Mouse (Mus musculus) kidney, adult 2 months (tissue): Measurements from ENCODE around the gene Scrn1. TPM values are rescaled to one million over a fixed set of nuclear protein-coding genes. Genes with fewer than 3 reads are reported as not detected.

Source experiments
- DNase-seq: peaks from one replicate; pipeline ENCODE4 v3.0.0; 2021
- H3K27ac ChIP-seq: fragments of 200-500 bp; 2 replicates; pipeline ENCODE4 v1.5.1; 2012; ENCODE audit warnings: low read depth, low read length, control low read depth, inconsistent platforms; ENCODE audit not compliant: insufficient read depth
- H3K27me3 ChIP-seq: fragments of 200-500 bp; replicated peaks from 2 replicates; pipeline ENCODE4 v1.6.1; 2012; ENCODE audit warnings: mild to moderate bottlenecking, moderate library complexity, low read length, inconsistent platforms; ENCODE audit not compliant: control insufficient read depth, insufficient read depth
- H3K36me3 ChIP-seq: fragments of 200-500 bp; 2 replicates; pipeline ENCODE4 v1.6.1; 2012; ENCODE audit warnings: mild to moderate bottlenecking, moderate library complexity, low read length, inconsistent platforms; ENCODE audit not compliant: control insufficient read depth, insufficient read depth
- H3K4me1 ChIP-seq: fragments of 200-500 bp; 2 replicates; pipeline ENCODE4 v1.6.1; 2011; ENCODE audit warnings: low read length; ENCODE audit not compliant: control insufficient read depth, insufficient read depth
- H3K4me3 ChIP-seq: fragments of 200-500 bp; 2 replicates; pipeline ENCODE4 v1.5.1; 2011; ENCODE audit warnings: mild to moderate bottlenecking, low read depth, low read length, control low read depth; ENCODE audit not compliant: insufficient read depth
- CTCF ChIP-seq: fragments of 200-500 bp; conservative IDR thresholded peaks from 2 replicates; pipeline ENCODE4 v1.5.1; 2011; ENCODE audit warnings: low read depth, mild to moderate bottlenecking, control low read depth, low read length, moderate library complexity, mixed read lengths; ENCODE audit not compliant: insufficient read depth, insufficient read length
- POLR2A ChIP-seq: fragments of 200-500 bp; IDR thresholded peaks from one replicate; pipeline ENCODE4 v1.6.1; 2011; ENCODE audit warnings: low read depth, low read length, control low read depth
- WGBS: fragments of 180-500 bp; shearing (Covaris S2); methylation state at CpG from one replicate; pipeline ENCODE4 v1.1.7; 2018; 5-methylcytosine and 5-hydroxymethylcytosine counted together
- polyA plus RNA-seq: library from polyadenylated mRNA; depleted of rRNA; stranded (reverse); fragments of >200 nt; gene quantifications from 2 replicates; pipeline ENCODE4 v1.2.3, GENCODE M21; 2012

Gene Scrn1
- polyA plus RNA-seq, 1 experiment, result 2.6 TPM

DNA sequence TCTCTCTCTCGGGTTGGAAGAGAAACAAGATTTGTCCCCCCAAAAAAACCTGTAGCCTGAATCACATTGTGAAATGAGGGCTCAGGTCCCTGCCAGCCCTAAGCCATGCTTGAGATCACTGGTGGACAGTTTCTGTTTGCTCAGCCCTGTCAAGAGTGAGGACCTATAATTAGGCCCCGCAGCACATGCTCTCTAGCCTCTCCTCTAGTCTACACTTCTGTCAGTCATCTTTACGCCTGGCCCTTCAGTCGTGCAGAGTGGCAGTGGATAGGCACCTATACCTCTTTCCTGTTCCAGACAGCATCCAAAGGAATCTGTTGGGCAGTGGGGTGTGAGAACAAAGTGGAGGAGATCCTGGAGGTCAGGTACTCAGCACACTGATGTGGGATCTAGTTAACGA is 58.5 kb downstream of the Scrn1 start:
- 69% methylated on average over 5 of the region's 5 CpGs for WGBS
- Histone ChIP-seq H3K27me3 (no peaks in the 10 kb centered on the region), H3K4me1 (no peaks in the 10 kb centered on the region), H3K27ac (no peak overlapping the region), H3K4me3 (no peak overlapping the region), H3K36me3 (no peaks in the 10 kb centered on the region)
- TF ChIP-seq CTCF (no peak), POLR2A (no peak)
- no peak for DNase-seq

DNA sequence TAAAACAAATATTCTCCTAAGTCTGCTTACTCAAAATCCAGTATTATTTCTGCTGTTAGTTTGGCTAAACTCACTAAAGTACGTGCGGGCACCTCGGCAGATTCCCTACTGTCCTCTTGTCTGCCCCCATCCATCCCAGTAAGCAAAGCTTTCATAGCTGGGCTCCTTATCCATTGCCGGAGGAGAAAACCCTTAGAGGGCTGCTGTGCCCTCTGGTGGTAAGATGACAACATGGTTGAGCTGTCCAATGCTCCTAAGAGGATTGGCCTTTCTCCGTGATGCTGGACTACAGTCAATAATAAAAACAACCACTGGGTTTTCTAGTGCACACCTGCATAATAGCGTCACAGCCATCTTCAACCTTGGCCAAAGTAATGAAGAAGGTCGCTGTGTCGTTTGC is 59.3 kb downstream of the Scrn1 start:
- DNase-seq, result peak; percentile 52
- Histone ChIP-seq H3K36me3 (no peaks in the 10 kb centered on the region), H3K27ac (no peak overlapping the region), H3K4me1 (no peaks in the 10 kb centered on the region), H3K4me3 (no peak overlapping the region), H3K27me3 (no peaks in the 10 kb centered on the region)
- peak; percentile 78 for TF ChIP-seq CTCF
- TF ChIP-seq POLR2A, result no peak
- WGBS, result 30% methylated on average over 8 of the region's 8 CpGs

DNA sequence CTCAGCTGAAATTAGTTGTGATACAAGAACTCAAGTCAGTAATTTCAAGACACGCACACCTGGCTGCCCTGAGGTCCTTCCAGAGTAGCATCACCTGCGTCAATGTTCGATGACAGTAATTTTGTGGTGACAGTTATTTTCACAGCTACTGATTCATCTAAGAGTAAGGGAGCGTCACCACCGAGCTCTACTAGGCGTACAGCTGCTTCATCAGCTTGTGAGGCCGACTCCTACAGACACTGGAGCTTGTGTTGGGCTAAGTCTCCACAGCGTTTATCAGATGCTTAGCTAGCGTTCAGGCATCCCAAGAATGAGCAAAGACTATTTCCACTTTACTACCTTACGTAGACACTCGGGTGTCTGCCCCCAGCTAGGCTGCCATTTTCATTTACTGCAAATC is 60.0 kb downstream of the Scrn1 start:
- H3K4me1 ChIP-seq, result no peaks in the 10 kb centered on the region
- H3K36me3 ChIP-seq, result no peaks in the 10 kb centered on the region
- DNase-seq, result no peak
- H3K4me3 ChIP-seq, result no peak overlapping the region
- 77% methylated on average over 11 of the region's 11 CpGs for WGBS
- H3K27ac ChIP-seq, result no peak overlapping the region
- TF ChIP-seq CTCF, result no peak
- no peaks in the 10 kb centered on the region for H3K27me3 ChIP-seq

DNA sequence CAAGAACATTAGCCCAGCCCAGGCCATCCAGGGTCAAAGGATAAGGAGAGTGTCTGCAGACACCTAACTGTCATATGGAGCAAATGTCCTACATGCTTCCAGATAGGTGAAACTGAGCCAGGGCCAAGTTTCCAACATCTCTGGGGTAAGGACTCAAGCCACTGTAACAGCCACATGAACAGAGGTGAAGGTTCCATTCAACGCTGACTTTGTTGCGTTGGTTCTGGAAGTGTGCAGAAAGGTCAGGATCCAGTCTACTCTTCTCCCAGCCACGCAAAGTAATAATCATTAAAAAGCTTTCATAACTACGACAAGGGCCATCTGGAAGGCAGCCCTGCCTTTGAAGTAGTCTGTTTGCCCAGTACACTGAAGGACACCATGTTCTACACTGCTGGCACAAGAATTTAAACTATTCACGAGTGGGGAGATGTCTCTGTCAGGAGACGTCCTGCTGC is 63.6 kb downstream of the Scrn1 start:
- no peak for TF ChIP-seq CTCF
- no peak for TF ChIP-seq POLR2A
- Histone ChIP-seq H3K36me3 (no peaks in the 10 kb centered on the region), H3K27ac (no peak overlapping the region), H3K27me3 (no peaks in the 10 kb centered on the region), H3K4me3 (no peak overlapping the region), H3K4me1 (no peaks in the 10 kb centered on the region)
- WGBS, result 59% methylated on average over 6 of the region's 6 CpGs
- peak; percentile 4 for DNase-seq

DNA sequence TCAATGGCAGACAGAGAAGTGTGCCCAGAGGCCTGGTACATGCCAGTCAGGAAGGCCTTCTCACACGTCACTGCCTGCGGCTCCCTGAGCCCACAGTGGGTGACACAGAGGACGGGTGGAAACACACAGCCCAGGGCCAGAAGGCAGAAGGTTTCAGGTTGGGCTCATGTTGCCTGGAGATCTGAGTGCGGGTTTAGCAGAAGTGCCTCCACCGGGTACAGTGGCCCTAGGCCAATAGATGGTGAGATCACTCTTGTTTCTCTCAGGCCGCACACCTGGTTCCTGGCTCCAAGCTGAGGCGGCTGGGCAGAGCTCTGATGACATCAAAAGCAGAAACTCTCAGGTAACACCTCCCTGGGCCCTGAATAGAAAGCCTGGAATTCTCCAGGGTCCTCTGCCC is 70.1 kb downstream of the Scrn1 start:
- Histone ChIP-seq H3K4me1 (no peaks in the 10 kb centered on the region), H3K4me3 (no peak overlapping the region), H3K27ac (no peak overlapping the region), H3K36me3 (no peaks in the 10 kb centered on the region), H3K27me3 (no peaks in the 10 kb centered on the region)
- 87% methylated on average over 7 of the region's 7 CpGs for WGBS
- TF ChIP-seq POLR2A, result no peak
- TF ChIP-seq CTCF, result no peak
- no peak for DNase-seq

DNA sequence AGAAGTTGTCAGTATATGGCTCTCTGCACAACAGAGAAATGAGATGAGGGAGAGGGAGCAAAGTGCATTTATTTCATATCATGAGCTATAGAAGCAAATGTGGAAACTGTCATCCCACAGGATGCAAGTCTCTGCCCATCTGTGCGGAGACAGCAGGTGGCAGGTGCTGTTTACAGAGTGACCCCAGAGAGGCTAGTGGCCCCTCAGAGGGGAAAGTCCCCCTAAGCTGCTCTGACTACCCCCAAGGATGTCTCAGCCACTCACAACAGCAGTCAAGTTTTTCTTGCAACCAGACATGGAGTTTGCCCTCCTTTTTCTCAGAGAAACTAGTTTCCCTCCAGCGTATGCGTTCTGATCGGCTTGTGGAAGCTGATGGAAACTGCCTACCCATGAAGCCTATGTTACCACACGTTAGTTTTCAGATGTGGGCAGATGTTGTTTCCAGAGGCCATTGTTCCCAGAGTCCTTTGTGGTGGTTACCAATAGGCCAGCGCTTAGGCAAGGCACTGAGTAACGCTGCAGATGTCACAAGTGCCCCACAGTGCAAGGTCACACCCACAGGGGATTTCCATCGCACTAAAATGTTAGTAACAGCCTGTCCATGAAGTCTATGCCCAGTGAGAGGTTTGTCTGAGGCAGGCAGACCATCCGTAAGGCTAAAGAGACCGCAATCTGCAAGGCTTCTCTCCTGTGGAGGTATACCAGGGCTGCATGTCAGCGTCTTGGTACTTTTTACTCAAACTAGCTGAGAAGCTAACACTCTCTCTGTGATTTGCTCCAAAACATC is 71.5 kb downstream of the Scrn1 start:
- DNase-seq, result no peak
- no peak overlapping the region for H3K4me3 ChIP-seq
- TF ChIP-seq CTCF (no peak), POLR2A (no peak)

DNA sequence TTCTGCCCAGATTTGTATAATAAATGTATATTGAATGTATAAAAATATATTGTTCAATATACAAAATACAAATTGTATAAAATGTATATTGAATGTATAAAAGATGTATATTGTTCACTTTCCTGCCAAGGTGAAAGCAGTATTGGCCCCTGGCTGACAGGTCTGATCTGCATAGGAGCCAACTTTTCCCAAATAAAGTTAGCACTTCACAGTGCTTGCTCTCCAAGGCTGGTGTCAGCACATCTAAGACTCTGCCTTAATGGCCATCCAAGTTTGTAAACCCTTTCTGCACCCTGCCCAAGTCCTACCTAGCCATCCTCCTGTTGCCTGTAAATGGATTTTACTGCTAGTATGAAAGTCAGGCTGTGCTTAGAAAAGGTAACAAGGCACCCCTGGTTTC is 72.2 kb downstream of the Scrn1 start:
- no peak overlapping the region for H3K27ac ChIP-seq
- no peaks in the 10 kb centered on the region for H3K36me3 ChIP-seq
- DNase-seq, result no peak

More for the DNA sequence above, 71.5 kb downstream of the Scrn1 start:
- WGBS, result 83% methylated on average over 11 of the region's 11 CpGs
- Histone ChIP-seq H3K27me3 (no peaks in the 10 kb centered on the region), H3K4me1 (no peaks in the 10 kb centered on the region), H3K27ac (no peak overlapping the region), H3K36me3 (no peaks in the 10 kb centered on the region)

DNA sequence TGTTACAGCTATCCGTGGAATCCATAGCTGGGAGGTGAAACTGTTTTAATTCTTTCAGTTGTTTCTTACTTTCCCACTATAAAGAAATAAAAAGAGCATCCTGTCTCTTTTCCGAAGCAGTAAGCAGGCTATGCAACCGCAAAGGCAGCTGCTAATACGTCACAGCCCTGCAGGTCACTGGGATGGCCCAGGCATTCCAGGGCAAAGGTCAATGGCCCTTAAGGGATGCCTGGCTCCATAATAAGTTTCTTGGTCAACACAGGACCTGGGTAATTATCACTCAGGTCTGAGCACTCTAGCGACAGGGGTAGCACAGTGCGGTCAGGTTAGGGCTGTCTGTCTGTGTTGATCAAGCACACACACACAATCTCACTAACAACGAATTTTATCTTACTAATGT is 75.2 kb downstream of the Scrn1 start:
- TF ChIP-seq CTCF (no peak), POLR2A (no peak)
- no peak overlapping the region for H3K4me3 ChIP-seq
- no peaks in the 10 kb centered on the region for H3K36me3 ChIP-seq
- peak; percentile 23 for DNase-seq
- H3K4me1 ChIP-seq, result no peaks in the 10 kb centered on the region
- H3K27me3 ChIP-seq, result no peaks in the 10 kb centered on the region
- H3K27ac ChIP-seq, result no peak overlapping the region
- 60% methylated on average over 7 of the region's 7 CpGs for WGBS

More for the DNA sequence above, 72.2 kb downstream of the Scrn1 start:
- Histone ChIP-seq H3K27me3 (no peaks in the 10 kb centered on the region), H3K4me3 (no peak overlapping the region), H3K4me1 (no peaks in the 10 kb centered on the region)
- no peak for TF ChIP-seq POLR2A
- TF ChIP-seq CTCF, result no peak
